ENCODE assay signal across 8 mouse cellular contexts in the genomic region with DNA sequence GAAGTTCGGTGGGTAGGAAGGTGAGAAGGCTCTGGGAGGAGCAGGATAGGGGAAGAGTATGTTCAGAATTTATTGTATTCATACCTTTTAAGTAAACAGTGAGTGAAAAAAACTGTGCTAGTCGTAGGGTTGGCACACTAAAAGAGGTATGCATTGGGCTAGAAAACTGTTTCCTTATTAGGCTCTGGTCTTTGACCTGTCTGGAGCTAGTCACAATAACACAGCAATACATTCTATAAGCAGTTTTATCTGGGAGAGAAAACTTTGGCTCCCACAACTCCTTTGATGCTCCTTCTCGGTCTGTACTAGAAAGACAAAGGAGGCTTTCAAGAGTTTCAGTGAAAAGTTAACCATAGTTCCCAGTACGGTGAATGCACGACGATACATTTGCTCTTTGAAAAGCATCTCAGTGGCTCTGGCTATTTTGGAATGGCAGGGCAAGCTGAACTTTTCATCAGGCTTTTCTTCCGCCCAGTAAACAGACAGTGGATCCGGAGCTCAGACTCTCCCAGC. TPM values are rescaled to one million over a fixed set of nuclear protein-coding genes. Genes with fewer than 3 reads are reported as not detected.
DNase-seq lines count a peak whose midpoint lies in the region; ATAC-seq and TF ChIP-seq lines count a peak whose summit lies in the region.

No protein-coding gene starts in this region.

- H3K27me3 ChIP-seq in kidney, embryonic 14.5 days (ENCODE audit: control insufficient read depth, insufficient read depth, low read length), result no peaks in the 10 kb centered on the region
- H3K27me3 ChIP-seq in hindbrain, embryonic 13.5 days, result no peaks in the 10 kb centered on the region
- no peaks in the 10 kb centered on the region for H3K27me3 ChIP-seq in midbrain, embryonic 13.5 days

- no peak overlapping the region for H3K9ac ChIP-seq in kidney, embryonic 14.5 days (ENCODE audit: low read depth, low read length)
- peak overlapping the region; percentile 75; the same call in 1 of the 2 replicates for H3K9ac ChIP-seq in hindbrain, embryonic 13.5 days
- H3K9ac ChIP-seq in midbrain, embryonic 13.5 days (replicated peaks), result 0 out of 2 replicates have a peak overlapping the region, but pooled peaks have one; percentile 23

- H3K27ac ChIP-seq in kidney, embryonic 14.5 days (ENCODE audit: low read depth, low read length), result no peak overlapping the region
- peak overlapping the region; percentile 41; the same call in 1 of the 2 replicates for H3K27ac ChIP-seq in bone marrow, adult 2 months (ENCODE audit: control insufficient read depth, insufficient read depth, low read depth, low read length, poor library complexity)
- H3K27ac ChIP-seq in hindbrain, embryonic 13.5 days, result peak overlapping the region; percentile 35; the same call in 1 of the 2 replicates
- no peak overlapping the region for H3K27ac ChIP-seq in midbrain, embryonic 13.5 days

- H3K9me3 ChIP-seq in kidney, embryonic 14.5 days (ENCODE audit: control insufficient read depth, low read length), result no peaks in the 10 kb centered on the region
- no peaks in the 10 kb centered on the region for H3K9me3 ChIP-seq in hindbrain, embryonic 13.5 days
- no peaks in the 10 kb centered on the region for H3K9me3 ChIP-seq in midbrain, embryonic 13.5 days

- DNase-seq in kidney, postnatal 25 days, result no peak
- DNase-seq in cerebellum, adult 18-20 months, result no peak
- no peak for DNase-seq in cerebellum, adult 9-11 months
- no peak for DNase-seq in right cerebral cortex, adult 2 months (ENCODE audit: low spot score in 2 of 2)

- peak overlapping the region; percentile 52 for H3K4me2 ChIP-seq in kidney, embryonic 14.5 days (replicated peaks; ENCODE audit: low read depth, low read length)
- H3K4me2 ChIP-seq in hindbrain, embryonic 13.5 days, result peak overlapping the region; percentile 55
- peak overlapping the region; percentile 54 for H3K4me2 ChIP-seq in midbrain, embryonic 13.5 days (replicated peaks)

- no peak for TF ChIP-seq CTCF in bone marrow, adult 2 months (IDR thresholded peaks at IDR 0.05; ENCODE audit: control insufficient read depth, insufficient read depth, low read length)

- WGBS in kidney, embryonic 14.5 days, result 35% methylated on average over 8 of the region's 8 CpGs
- WGBS in bone marrow, adult 2 months, result 13% methylated on average over 8 of the region's 8 CpGs
- 25% methylated on average over 8 of the region's 8 CpGs for WGBS in hindbrain, embryonic 13.5 days
- 32% methylated on average over 8 of the region's 8 CpGs for WGBS in midbrain, embryonic 13.5 days

- 0 out of 2 replicates have a peak, but pooled peaks have one; percentile 7 for ATAC-seq in kidney, embryonic 14.5 days (ENCODE audit: low FRiP score, low TSS enrichment)
- no peak; the same call in 1 of the 2 replicates for ATAC-seq in hindbrain, embryonic 13.5 days (ENCODE audit: low FRiP score)
- ATAC-seq in midbrain, embryonic 13.5 days, result no peak; the same call in 1 of the 2 replicates

- H3K36me3 ChIP-seq in kidney, embryonic 14.5 days (ENCODE audit: control insufficient read depth, insufficient read depth, low read length), result no peaks in the 10 kb centered on the region
- no peaks in the 10 kb centered on the region for H3K36me3 ChIP-seq in hindbrain, embryonic 13.5 days
- no peaks in the 10 kb centered on the region for H3K36me3 ChIP-seq in midbrain, embryonic 13.5 days

- no peaks in the 10 kb centered on the region for H3K4me1 ChIP-seq in kidney, embryonic 14.5 days (ENCODE audit: control insufficient read depth, insufficient read depth, low read length)
- no peaks in the 10 kb centered on the region; the same call in 1 of the 2 replicates for H3K4me1 ChIP-seq in bone marrow, adult 2 months (ENCODE audit: control insufficient read depth, insufficient read depth, low read length)
- H3K4me1 ChIP-seq in hindbrain, embryonic 13.5 days (replicated peaks), result no peaks in the 10 kb centered on the region
- no peaks in the 10 kb centered on the region for H3K4me1 ChIP-seq in midbrain, embryonic 13.5 days (replicated peaks)

- no peak for TF ChIP-seq POLR2A in bone marrow, adult 2 months (IDR thresholded peaks at IDR 0.05; ENCODE audit: borderline replicate concordance, control insufficient read depth, low read depth, low read length)

- H3K4me3 ChIP-seq in kidney, embryonic 14.5 days (ENCODE audit: low read length), result peak overlapping the region; percentile 53
- H3K4me3 ChIP-seq in bone marrow, adult 2 months (replicated peaks; ENCODE audit: control insufficient read depth, low read depth, low read length), result peak overlapping the region; percentile 62
- H3K4me3 ChIP-seq in hindbrain, embryonic 13.5 days, result peak overlapping the region; percentile 55
- H3K4me3 ChIP-seq in midbrain, embryonic 13.5 days (replicated peaks), result peak overlapping the region; percentile 56

RNA-seq across cellular contexts. Expression of gene Xk, which starts 0.6 kb away (rescaled TPM):
- polyA plus RNA-seq in kidney, embryonic 14.5 days (2014; fragmentation: Nextera tagmentation; extraction: Ambion mirVana), result 1.1 and 2.0 TPM in 2 replicates
- 6.5 TPM in 2 replicates for polyA plus RNA-seq in bone marrow, adult 2 months (2011; ENCODE audit: insufficient read depth, insufficient read length, low replicate concordance, missing spikeins)
- 2.9 and 3.6 TPM in 2 replicates for polyA plus RNA-seq in hindbrain, embryonic 13.5 days (2015; fragmentation: Nextera tagmentation; extraction: Ambion mirVana)
- 2.3 and 2.9 TPM in 2 replicates for polyA plus RNA-seq in midbrain, embryonic 13.5 days (2015; fragmentation: Nextera tagmentation; extraction: Ambion mirVana)

RNA-seq across cellular contexts. Expression of gene H2al1m, which starts 11.6 kb away (rescaled TPM):
- polyA plus RNA-seq in kidney, embryonic 14.5 days (2014; fragmentation: Nextera tagmentation; extraction: Ambion mirVana), result not detected in 2 replicates
- 3.2 TPM in 1 of 2 replicates, not detected in the other for polyA plus RNA-seq in bone marrow, adult 2 months (2011; ENCODE audit: insufficient read depth, insufficient read length, low replicate concordance, missing spikeins)
- polyA plus RNA-seq in hindbrain, embryonic 13.5 days (2015; fragmentation: Nextera tagmentation; extraction: Ambion mirVana), result not detected in 2 replicates
- not detected in 2 replicates for polyA plus RNA-seq in midbrain, embryonic 13.5 days (2015; fragmentation: Nextera tagmentation; extraction: Ambion mirVana)

RNA-seq across cellular contexts. Expression of gene Gm14862, which starts 15.3 kb away (rescaled TPM):
- not detected in 2 replicates for polyA plus RNA-seq in kidney, embryonic 14.5 days (2014; fragmentation: Nextera tagmentation; extraction: Ambion mirVana)
- polyA plus RNA-seq in bone marrow, adult 2 months (2011; ENCODE audit: insufficient read depth, insufficient read length, low replicate concordance, missing spikeins), result 2.9 TPM in 1 of 2 replicates, not detected in the other
- polyA plus RNA-seq in hindbrain, embryonic 13.5 days (2015; fragmentation: Nextera tagmentation; extraction: Ambion mirVana), result not detected in 2 replicates
- not detected in 2 replicates for polyA plus RNA-seq in midbrain, embryonic 13.5 days (2015; fragmentation: Nextera tagmentation; extraction: Ambion mirVana)

Comparison
In these comparisons a context has a peak if more than half of its experiments do, and no peak if none do; other contexts are left out.
1. H3K27ac ChIP-seq: peak in bone marrow, adult 2 months (single experiment) and hindbrain, embryonic 13.5 days (single experiment); none in kidney, embryonic 14.5 days (single experiment) and midbrain, embryonic 13.5 days (single experiment).
2. Peak in every context shown above with its lines, with median percentiles within 50 percentile points of each other: H3K4me2 ChIP-seq and H3K4me3 ChIP-seq.